Mouse (Mus musculus) adrenal gland, adult 18-20 months (tissue): ENCODE data around the gene Arl8a. TPM values are rescaled to one million over a fixed set of nuclear protein-coding genes. Genes with fewer than 3 reads are reported as not detected.
A peak's percentile ranks its signal among the peaks of the same experiment; 100 is the strongest.
"Not testable (repeated sequence)": the region's sequence is repeated elsewhere in the genome, so short reads cannot be mapped to it uniquely, and the experiment has no call there.

Experiments used
- DNase-seq, 2 experiments: peaks; one replicate each; pipeline ENCODE4 v3.0.0; 2021 to 2022; ENCODE audit warnings: low spot score in 2 of 2
- total RNA-seq, 2 experiments: library from RNA; stranded (reverse); gene quantifications; 1 replicate in 1 of 2; 2 replicates in 1 of 2; pipeline ENCODE4 v1.2.3; 2021

Gene Arl8a
- total RNA-seq, 2 experiments from 2014 or later = 54.1 to 54.7 TPM

DNA sequence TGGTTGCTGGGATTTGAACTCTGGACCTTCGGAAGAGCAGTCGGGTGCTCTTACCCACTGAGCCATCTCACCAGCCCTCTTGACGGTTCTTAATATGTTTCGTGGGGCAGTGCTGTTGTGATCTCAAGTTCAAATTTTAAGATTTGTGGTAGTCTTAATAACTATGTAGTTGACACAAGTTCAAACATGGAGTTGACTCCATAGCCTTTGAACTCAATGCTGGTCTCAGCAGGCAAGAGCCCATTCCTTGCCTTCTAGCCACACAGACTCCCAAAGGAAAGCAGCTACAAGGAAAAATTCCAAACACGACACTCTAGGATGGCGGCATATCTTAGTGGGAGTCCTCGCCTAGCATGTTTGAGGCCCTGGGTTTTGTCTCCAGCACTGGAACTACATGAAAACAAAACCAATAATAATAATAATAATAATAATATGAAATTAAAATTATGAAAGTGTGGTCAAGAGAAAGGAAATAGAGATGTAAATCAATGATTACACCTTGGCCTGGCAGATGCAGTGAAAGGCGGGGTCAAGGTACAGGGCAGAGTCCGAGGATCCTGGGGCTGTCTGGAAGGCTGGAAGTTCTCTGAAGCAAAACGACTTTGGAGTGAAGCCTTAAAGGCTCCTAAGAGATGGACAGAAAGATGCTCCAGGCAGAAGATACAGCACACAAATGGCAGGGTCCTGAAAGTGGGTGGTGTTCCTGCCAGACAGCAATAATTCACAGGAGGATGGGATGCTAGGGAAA is 22.0 kb downstream of the Arl8a start:
- DNase-seq = no peak

DNA sequence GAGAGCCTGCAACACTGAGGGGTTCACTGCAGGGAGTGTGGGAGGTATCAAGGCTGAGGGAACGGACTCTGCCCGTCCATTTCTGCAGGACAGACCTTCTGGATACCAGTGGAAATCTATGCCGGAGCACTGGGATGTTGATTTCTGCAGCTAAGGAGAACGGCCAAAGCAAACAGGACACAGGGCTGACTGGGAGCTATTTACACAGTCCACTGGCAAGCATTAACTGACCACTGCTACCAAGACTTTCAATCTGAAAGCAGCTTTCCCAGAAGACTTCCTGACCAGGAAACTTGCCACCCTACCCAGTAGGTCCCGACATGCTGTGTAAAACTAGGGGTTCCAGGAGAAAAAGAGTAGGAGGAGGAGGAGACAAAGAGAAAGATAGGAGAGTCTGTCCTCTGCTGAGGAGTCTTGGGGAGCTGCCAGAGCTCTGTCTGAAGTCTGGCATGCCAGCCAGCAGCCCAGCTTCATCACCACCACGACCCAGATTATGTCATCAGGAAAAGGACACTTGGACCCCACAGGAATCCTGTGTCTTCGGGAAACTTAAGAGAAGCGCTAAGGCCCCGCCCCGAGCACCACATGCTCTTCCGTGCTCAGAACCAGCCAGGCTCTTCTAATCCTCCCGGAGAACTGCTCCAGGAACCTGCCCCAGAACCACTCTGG is 23.1 kb downstream of the Arl8a start:
- DNase-seq = peak in 1 of 2 experiments; percentile 37

DNA sequence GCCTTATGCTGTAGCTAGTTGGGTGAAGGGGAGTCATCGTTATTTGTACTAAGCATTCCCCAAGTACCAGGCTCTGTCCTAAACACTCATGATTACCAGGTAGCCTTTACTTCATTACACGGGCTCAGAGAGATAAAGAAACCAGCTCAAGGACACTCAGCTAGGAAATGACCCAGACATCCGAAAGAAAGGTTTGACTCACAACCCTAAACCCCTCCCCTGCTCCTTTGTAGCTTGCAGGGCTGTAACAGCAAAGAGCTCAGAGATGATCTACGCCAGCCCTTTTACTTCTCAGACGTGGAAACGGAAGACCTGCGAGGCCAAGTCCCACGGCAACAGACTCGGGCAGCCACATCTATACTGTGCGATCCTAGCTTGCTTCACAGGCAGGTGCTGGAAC is 23.7 kb downstream of the Arl8a start:
- no peak for DNase-seq

GRCm38 (mm10) chr1:135171202-135171601 is 24.6 kb downstream of the Arl8a start:
- no peak for DNase-seq

DNA sequence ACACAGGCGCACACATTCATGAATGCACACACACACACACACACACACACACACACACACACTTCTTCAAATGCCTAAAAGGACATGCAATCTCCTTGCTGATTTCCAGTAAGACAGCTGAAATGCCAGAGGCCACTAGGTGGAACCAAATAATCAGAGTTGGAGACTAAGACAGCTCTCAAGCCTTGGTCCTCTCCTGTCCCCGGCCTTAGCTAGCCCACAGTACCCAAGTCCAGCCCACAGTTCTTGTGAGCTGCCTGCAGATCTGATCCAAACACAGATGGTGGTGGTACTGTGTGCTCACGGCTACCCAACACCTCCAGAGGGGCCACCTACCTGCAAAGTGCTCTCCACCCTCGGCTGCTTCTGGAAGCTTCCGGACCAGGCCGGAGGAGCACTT is 25.4 kb downstream of the Arl8a start:
- DNase-seq = peak in 1 of 2 experiments; percentile 46

- DNase-seq = no peak
These were observed 26.7 kb downstream of the Arl8a start for GRCm38 (mm10) chr1:135173311-135173710.

- DNase-seq = no peak
These were observed 28.6 kb downstream of the Arl8a start for GRCm38 (mm10) chr1:135175176-135175575.

DNA sequence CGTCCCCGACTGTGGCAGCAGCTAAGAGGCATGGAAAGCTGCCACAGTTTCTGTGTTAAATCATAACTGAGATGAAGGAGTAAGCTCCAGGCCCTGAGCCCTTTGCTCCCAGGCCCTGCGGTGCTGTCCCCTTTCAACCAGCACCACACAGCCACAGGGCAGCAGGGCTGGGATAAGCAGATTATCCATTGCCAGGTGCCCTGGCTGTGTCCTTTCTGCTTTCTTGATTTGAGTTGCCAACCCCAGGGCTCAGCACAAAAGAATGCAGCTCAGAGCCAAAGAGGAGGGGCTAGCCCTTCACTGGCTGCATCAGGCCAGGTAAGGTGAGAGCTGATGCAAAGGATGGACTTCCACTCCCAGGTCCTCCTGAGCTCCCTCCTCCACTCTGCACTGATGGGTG is 31.1 kb downstream of the Arl8a start:
- no peak for DNase-seq

DNA sequence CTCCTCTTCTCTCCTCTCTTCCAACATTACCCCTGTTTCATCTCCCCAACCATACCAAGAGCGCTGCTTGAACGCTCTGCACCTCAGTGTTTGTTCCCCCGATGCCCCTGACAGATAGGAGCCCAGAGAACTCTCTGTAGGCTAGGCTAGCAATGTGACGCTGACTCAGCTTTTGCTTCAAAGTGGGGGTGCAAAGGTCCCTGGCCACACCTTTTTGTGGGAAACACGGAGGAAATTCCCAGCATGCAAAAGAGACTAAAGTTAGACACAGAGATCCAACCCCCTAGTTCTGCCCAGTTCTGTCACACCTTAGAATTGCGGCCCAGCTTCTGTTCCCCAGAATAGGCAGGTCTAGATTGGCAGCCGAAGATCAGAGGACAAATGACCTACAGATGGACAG is 32.2 kb downstream of the Arl8a start:
- DNase-seq = no peak

DNA sequence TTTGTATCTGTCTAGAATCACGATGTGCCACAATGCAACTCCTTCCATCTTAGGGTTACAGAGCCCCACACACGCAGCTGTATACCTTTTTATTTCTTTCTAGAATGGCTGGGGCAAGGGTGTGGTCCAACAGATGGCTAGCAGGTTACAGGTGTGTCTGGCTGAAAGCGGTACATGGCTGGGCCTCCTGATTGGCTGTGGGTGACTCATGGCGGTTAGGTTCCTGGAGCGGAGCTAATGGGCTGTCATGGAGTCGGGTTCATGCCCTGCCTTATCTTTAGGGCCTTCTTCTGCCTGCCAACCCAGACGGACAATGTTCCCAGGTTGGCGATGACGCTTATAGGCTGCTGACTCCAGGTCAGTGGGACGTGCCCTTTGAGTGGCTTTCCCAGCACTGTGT is 34.2 kb downstream of the Arl8a start:
- DNase-seq = no peak

DNA sequence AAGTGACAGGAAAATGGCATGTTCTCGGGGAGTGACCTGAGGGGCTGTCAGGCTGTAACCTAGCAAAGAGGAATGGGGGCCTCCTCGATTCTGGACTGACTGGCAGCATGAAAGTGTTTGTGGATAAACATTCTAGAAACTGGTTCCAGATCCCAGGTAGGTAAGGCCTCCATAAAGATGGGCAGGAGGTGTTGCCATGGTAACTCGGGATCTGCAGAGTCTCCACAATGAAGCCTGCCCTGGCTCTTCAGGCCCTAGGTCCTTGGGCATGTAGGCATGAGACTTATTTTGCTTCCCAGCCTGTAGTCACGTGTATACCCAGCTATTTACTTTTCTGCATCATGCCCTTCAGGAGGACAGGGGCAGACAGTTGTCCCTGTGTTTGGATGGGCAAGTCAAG is 34.7 kb downstream of the Arl8a start:
- no peak for DNase-seq

GRCm38 (mm10) chr1:135181880-135182623 is 35.4 kb downstream of the Arl8a start:
- DNase-seq = peak in 1 of 2 experiments; percentile 44

DNA sequence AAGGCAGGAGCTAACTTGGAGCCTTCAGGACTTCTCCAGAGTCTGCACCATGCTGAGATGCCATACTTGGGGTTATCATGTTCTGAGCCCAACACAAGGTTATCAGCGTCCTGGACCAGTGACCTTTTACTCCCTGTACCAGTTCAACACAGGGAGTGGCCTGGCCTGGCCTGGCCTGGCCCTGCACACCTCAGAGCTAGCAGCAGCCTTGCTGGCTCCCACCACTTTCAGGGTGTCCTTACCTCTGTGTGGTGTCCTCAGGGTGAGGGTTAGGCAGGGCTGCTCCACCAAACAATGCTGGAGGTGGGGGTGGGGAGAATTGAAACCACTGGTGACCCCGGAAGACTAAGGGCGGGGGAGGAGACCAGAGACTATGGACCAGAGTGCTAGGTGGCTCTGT is 36.4 kb downstream of the Arl8a start:
- DNase-seq = no peak

DNA sequence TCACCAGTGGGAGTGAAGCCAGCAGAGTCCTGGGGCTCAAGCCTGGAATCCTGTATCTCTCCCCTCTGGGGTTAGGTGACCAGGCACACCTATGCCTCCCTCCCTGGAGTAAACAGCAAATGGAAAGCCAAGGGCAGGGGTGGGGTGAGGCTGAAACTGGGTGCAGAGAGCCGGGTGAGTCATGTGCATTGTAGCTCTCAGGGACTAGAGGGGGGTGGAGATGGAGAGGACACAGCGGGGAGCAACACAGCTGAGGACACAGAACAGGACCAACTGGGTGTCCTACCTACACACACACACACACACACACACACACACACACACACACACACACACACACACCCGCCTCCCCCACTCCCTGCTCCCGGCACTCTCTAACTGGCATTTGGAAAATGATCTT is 36.8 kb downstream of the Arl8a start:
- peak in 1 of 2 experiments; percentile 35 for DNase-seq

- no peak for DNase-seq
These were observed 37.4 kb downstream of the Arl8a start for GRCm38 (mm10) chr1:135183941-135184570.

- no peak for DNase-seq
These were observed 39.3 kb downstream of the Arl8a start for GRCm38 (mm10) chr1:135185936-135186335.

DNA sequence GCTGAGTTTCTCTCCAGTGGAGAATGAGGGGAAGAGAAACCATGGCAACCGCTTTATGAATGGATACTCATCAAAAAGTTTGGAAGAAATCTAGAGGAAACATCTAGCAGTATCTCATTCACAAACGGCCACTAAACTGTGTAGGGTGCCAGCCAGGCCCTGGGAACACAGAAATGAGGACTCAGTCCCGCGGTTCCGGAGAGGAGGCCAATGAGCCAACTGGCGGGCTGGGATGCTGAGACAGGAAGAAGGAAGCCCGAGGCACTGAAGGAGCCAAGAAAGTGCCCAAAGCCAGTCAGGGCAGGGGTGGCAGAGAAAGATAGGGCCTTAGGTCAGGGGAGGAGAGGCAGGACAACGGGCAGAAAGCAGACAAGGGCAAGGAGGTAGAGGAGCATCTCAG is 39.8 kb downstream of the Arl8a start:
- DNase-seq = no peak

GRCm38 (mm10) chr1:135187016-135187415 is 40.4 kb downstream of the Arl8a start:
- DNase-seq = not testable (repeated sequence)

DNA sequence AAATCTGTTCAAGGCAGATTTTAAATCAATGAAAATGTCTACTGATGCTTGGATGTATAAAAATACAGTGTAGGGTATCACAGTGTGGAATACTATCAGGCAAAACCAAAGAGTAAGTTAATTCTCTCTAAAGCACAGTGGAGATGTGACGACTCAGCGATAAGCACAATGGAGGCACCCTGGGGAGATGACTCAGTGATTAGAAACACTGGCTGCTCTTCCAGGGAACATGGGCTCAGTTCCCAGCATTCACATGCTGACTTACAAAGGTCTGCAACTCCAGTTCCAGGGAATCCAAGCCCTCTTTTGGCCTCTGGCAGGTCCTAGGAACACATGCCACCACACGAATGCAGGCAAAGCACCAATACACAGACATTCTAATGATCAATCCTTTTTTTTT is 41.6 kb downstream of the Arl8a start:
- no peak for DNase-seq

GRCm38 (mm10) chr1:135189186-135189585 is 42.6 kb downstream of the Arl8a start:
- DNase-seq = no peak

DNA sequence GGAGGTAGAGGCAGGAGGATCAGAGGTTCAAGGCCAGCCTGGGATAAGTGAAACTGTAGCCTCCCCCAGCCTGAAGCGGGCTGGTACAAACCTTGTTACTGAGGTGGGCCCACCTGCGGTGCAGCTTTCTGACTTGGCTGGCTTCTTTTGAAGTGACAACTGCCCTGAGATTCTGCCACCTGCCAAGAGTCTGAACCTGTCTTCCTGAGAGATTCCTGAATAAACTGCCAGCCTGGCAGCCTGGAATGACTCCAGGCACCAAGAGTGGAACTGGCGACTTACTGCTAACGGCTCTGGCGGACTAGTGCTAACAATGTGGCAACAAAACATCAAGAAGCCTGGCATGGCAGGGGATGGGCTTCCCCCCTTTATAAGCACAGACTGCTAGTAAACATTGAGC is 47.7 kb downstream of the Arl8a start:
- not testable (repeated sequence) for DNase-seq
